Mouse (Mus musculus) stomach, postnatal 0 days (tissue): ENCODE data around the gene Fam214b.

Experiments
- CTCF ChIP-seq: IDR thresholded peaks from 2 replicates; pipeline ENCODE4 v1.5.1; 2016; ENCODE audit warnings: antibody characterized with exemption, low read depth, mild to moderate bottlenecking, moderate library complexity
- EP300 ChIP-seq: optimal IDR thresholded peaks from 2 replicates; pipeline ENCODE3; 2016; ENCODE audit warnings: antibody characterized with exemption

- TF ChIP-seq CTCF (no peak), EP300 (no peak)
These were observed 13.5 kb downstream of the Fam214b start for GRCm38 (mm10) chr4:43032501-43032900.
